ENCODE assay signal across 9 mouse cellular contexts in the genomic region with DNA sequence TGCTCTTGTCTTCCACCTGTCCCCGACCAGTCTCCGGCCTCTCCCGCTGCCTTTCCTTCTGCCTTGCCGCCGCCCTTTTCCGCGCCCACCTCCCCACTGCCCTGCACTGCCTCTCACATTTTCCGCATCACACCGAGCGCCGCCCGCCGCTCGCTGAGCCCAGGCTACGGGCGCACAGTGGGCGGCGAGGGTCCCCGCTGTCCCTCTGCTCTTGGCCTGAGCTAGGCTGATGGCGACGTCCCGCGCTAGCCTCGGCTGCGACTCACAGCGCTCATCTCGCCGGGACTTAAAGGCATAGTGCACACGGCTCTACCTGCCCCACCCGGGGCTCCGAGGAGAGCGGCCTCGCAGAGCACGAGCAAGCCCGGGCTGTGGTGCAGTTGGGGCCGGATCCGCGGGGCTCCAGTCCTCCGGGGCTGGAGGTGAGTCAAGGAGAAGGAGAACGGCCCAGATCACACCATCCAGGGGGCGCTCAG. TPM values are rescaled to one million over a fixed set of nuclear protein-coding genes. Genes with fewer than 3 reads are reported as not detected.
A peak's percentile ranks its signal among the peaks of the same experiment; 100 is the strongest.
DNase-seq lines count a peak whose midpoint lies in the region; ATAC-seq lines count a peak whose summit lies in the region.
"Had no signal": no experiment of that assay in that cellular context is flagged by ENCODE, and none has a peak within 500 bp of the region (broad histone marks: within the 10 kb centered on the region; RNA-seq: fewer than 3 reads in every experiment).

No protein-coding gene starts in this region.

- no peak overlapping the region for H3K27ac ChIP-seq in hindbrain, embryonic 11.5 days (ENCODE audit: low read depth, low read length)
- H3K27ac ChIP-seq in midbrain, embryonic 11.5 days (ENCODE audit: low read depth, low read length), result no peak overlapping the region

- under 1% methylated on average over 41 of the region's 41 CpGs for WGBS in hindbrain, embryonic 11.5 days
- 2% methylated on average over 41 of the region's 41 CpGs for WGBS in midbrain, embryonic 11.5 days

- peak overlapping the region; percentile 48 for H3K9ac ChIP-seq in hindbrain, embryonic 11.5 days (ENCODE audit: low read depth, low read length)
- peak overlapping the region; percentile 49 for H3K9ac ChIP-seq in midbrain, embryonic 11.5 days (ENCODE audit: low read length)

- no peak for ATAC-seq in megakaryocyte, adult 5-6 weeks (ENCODE audit: poor library complexity, severe bottlenecking)
- peak; percentile 53 for ATAC-seq in hindbrain, embryonic 11.5 days (ENCODE audit: low FRiP score)
- ATAC-seq in midbrain, embryonic 11.5 days (ENCODE audit: low FRiP score), result peak; percentile 37
- no peak for ATAC-seq in inflammation-experienced regulatory T-cells, adult 6 months

- peaks cover 21% of the 10 kb centered on the region for H3K4me1 ChIP-seq in megakaryocyte, embryonic 14.5 days
- peaks cover 6% of the 10 kb centered on the region for H3K4me1 ChIP-seq in hindbrain, embryonic 11.5 days (replicated peaks; ENCODE audit: control insufficient read depth, insufficient read depth, low read length)
- H3K4me1 ChIP-seq in midbrain, embryonic 11.5 days (ENCODE audit: control insufficient read depth, insufficient read depth, low read length), result peaks cover 9% of the 10 kb centered on the region

- peak; percentile 16 for DNase-seq in adrenal gland, postnatal 25 days
- no peak for DNase-seq in adrenal gland, postnatal 14 days
- DNase-seq in hindbrain, embryonic 11.5 days (ENCODE audit: low spot score), result peak; percentile 62
- peak; percentile 91 for DNase-seq in midbrain, embryonic 11.5 days (ENCODE audit: low spot score, missing footprints)
- DNase-seq in thymus, postnatal 25 days, result no peak

- peak overlapping the region; percentile 71 for H3K4me2 ChIP-seq in hindbrain, embryonic 11.5 days (replicated peaks; ENCODE audit: low read depth, low read length)
- peak overlapping the region; percentile 91 for H3K4me2 ChIP-seq in midbrain, embryonic 11.5 days

- H3K4me3 ChIP-seq in megakaryocyte, embryonic 14.5 days (replicated peaks), result peak overlapping the region; percentile 81
- H3K4me3 ChIP-seq in hindbrain, embryonic 11.5 days (ENCODE audit: low read depth, low read length), result peak overlapping the region; percentile 40
- peak overlapping the region; percentile 47 for H3K4me3 ChIP-seq in midbrain, embryonic 11.5 days (ENCODE audit: low read depth, low read length)

- peaks cover 98% of the 10 kb centered on the region for H3K27me3 ChIP-seq in megakaryocyte, embryonic 14.5 days (replicated peaks)
- peaks cover 45% of the 10 kb centered on the region for H3K27me3 ChIP-seq in hindbrain, embryonic 11.5 days (ENCODE audit: control insufficient read depth, insufficient read depth, low read length)
- peaks cover 46% of the 10 kb centered on the region for H3K27me3 ChIP-seq in midbrain, embryonic 11.5 days (ENCODE audit: control insufficient read depth, insufficient read depth, low read length)

- peaks cover 5% of the 10 kb centered on the region; the same call in 1 of the 2 replicates for H3K9me3 ChIP-seq in megakaryocyte, embryonic 14.5 days
- H3K9me3 ChIP-seq in hindbrain, embryonic 11.5 days (ENCODE audit: control insufficient read depth, low read length), result no peaks in the 10 kb centered on the region
- no peaks in the 10 kb centered on the region for H3K9me3 ChIP-seq in midbrain, embryonic 11.5 days (ENCODE audit: control insufficient read depth, low read length)

- H3K36me3 ChIP-seq in megakaryocyte, embryonic 14.5 days (replicated peaks; ENCODE audit: low read length), result no peaks in the 10 kb centered on the region
- no peaks in the 10 kb centered on the region for H3K36me3 ChIP-seq in hindbrain, embryonic 11.5 days (ENCODE audit: control insufficient read depth, insufficient read depth, low read length)
- H3K36me3 ChIP-seq in midbrain, embryonic 11.5 days (ENCODE audit: control insufficient read depth, insufficient read depth, low read length), result no peaks in the 10 kb centered on the region

RNA-seq across cellular contexts. Expression of gene Lingo1, which starts 0.4 kb away (rescaled TPM):
- 0.86 and 1.1 TPM in 2 replicates for total RNA-seq in adrenal gland, postnatal 25 days (2021)
- 1.4 and 3.0 TPM in 2 replicates for total RNA-seq in adrenal gland, postnatal 14 days (2021)
- 15.1 and 26.0 TPM in 2 replicates for polyA plus RNA-seq in megakaryocyte, embryonic 14.5 days (2012; ENCODE audit: insufficient read depth, low replicate concordance)
- total RNA-seq in megakaryocyte, adult 5-6 weeks (2015), result not detected in 2 replicates
- total RNA-seq in megakaryocyte, adult 5-6 weeks (2017), result not detected in 2 replicates
- 6.7 and 7.2 TPM in 2 replicates for polyA plus RNA-seq in hindbrain, embryonic 11.5 days (2014; fragmentation: Nextera tagmentation; extraction: Ambion mirVana)
- polyA plus RNA-seq in midbrain, embryonic 11.5 days (2014; fragmentation: Nextera tagmentation; extraction: Ambion mirVana), result 4.3 and 5.7 TPM in 2 replicates
- polyA plus RNA-seq in inflammation-experienced regulatory T-cells, adult 6 months (2017; shearing (Covaris generic)), result not detected
- total RNA-seq: neutrophil, adult 5-6 weeks had no signal

Comparison
In these comparisons a context has a peak if more than half of its experiments do, and no peak if none do; other contexts are left out.
1. DNase-seq: peak in adrenal gland, postnatal 25 days (single experiment), hindbrain, embryonic 11.5 days (single experiment) and midbrain, embryonic 11.5 days (single experiment); none in adrenal gland, postnatal 14 days (single experiment) and thymus, postnatal 25 days (single experiment).
2. ATAC-seq: peak in hindbrain, embryonic 11.5 days (single experiment) and midbrain, embryonic 11.5 days (single experiment); none in megakaryocyte, adult 5-6 weeks (single experiment) and inflammation-experienced regulatory T-cells, adult 6 months (single experiment).
3. Peak in every context shown above with its lines, with median percentiles within 50 percentile points of each other: H3K4me3 ChIP-seq.